Mouse (Mus musculus): ENCODE results near the gene Gas2l3. TPM values are rescaled to one million over a fixed set of nuclear protein-coding genes. Genes with fewer than 3 reads are reported as not detected.

Gas2l3 gene
- total and polyA plus RNA-seq, 2 experiments from 2014 or later: 8.0 to 19.7 TPM

- no peak for ATAC-seq (ENCODE audit: insufficient read depth, low read depth)
- DNase-seq (ENCODE audit: low spot score): no peak
- no peaks in the 10 kb centered on the region for H3K27me3 ChIP-seq (ENCODE audit: control insufficient read depth, insufficient read depth, low read length)
- H3K9me3 ChIP-seq (replicated peaks; ENCODE audit: control insufficient read depth, low read length): no peaks in the 10 kb centered on the region
- H3K9ac ChIP-seq (replicated peaks; ENCODE audit: low read depth, low read length): no peak overlapping the region
- H3K4me3 ChIP-seq (ENCODE audit: low read depth, low read length): peak overlapping the region; percentile 2; the same call in 1 of the 2 replicates
- WGBS: 40% methylated on average over 7 of the region's 7 CpGs
- no peak for TF ChIP-seq CTCF (IDR thresholded peaks at IDR 0.05; ENCODE audit: low read depth)
- no peak for TF ChIP-seq EP300 (IDR thresholded peaks at IDR 0.05; ENCODE audit: low read depth)
- H3K27ac ChIP-seq (ENCODE audit: low read depth): no peak overlapping the region
- H3K36me3 ChIP-seq (replicated peaks; ENCODE audit: control insufficient read depth, insufficient read depth, low read length): no peaks in the 10 kb centered on the region
- H3K4me2 ChIP-seq (ENCODE audit: low read depth, low read length): peak overlapping the region; percentile 36
- no peaks in the 10 kb centered on the region for H3K4me1 ChIP-seq (ENCODE audit: control insufficient read depth, insufficient read depth)
These were observed 48.4 kb downstream of the Gas2l3 start for GRCm38 (mm10) chr10:89395321-89395720.

- no peaks in the 10 kb centered on the region for H3K36me3 ChIP-seq (replicated peaks; ENCODE audit: control insufficient read depth, insufficient read depth, low read length)
- no peak overlapping the region for H3K27ac ChIP-seq (ENCODE audit: low read depth)
- H3K9ac ChIP-seq (replicated peaks; ENCODE audit: low read depth, low read length): no peak overlapping the region
- WGBS: 55% methylated on average over 4 of the region's 4 CpGs
- no peak for DNase-seq (ENCODE audit: low spot score)
- no peak overlapping the region for H3K4me2 ChIP-seq (ENCODE audit: low read depth, low read length)
- no peak for ATAC-seq (ENCODE audit: insufficient read depth, low read depth)
- H3K27me3 ChIP-seq (ENCODE audit: control insufficient read depth, insufficient read depth, low read length): no peaks in the 10 kb centered on the region
- no peaks in the 10 kb centered on the region for H3K4me1 ChIP-seq (ENCODE audit: control insufficient read depth, insufficient read depth)
- no peak overlapping the region for H3K4me3 ChIP-seq (ENCODE audit: low read depth, low read length)
- TF ChIP-seq CTCF (IDR thresholded peaks at IDR 0.05; ENCODE audit: low read depth) (no peak), EP300 (IDR thresholded peaks at IDR 0.05; ENCODE audit: low read depth) (no peak)
- no peaks in the 10 kb centered on the region for H3K9me3 ChIP-seq (replicated peaks; ENCODE audit: control insufficient read depth, low read length)
These were observed 51.1 kb downstream of the Gas2l3 start for GRCm38 (mm10) chr10:89392687-89393086.

GRCm38 (mm10) chr10:89391571-89392163 lies 52.1 kb downstream of the Gas2l3 start:
- no peak overlapping the region for H3K9ac ChIP-seq (replicated peaks; ENCODE audit: low read depth, low read length)
- WGBS: 91% methylated on average over 4 of the region's 4 CpGs

GRCm38 (mm10) chr10:89386461-89386860 lies 57.3 kb downstream of the Gas2l3 start:
- no peak overlapping the region for H3K4me3 ChIP-seq (ENCODE audit: low read depth, low read length)
- TF ChIP-seq CTCF (IDR thresholded peaks at IDR 0.05; ENCODE audit: low read depth) (no peak), EP300 (IDR thresholded peaks at IDR 0.05; ENCODE audit: low read depth) (no peak)
- H3K4me2 ChIP-seq (ENCODE audit: low read depth, low read length): no peak overlapping the region
- H3K27me3 ChIP-seq (ENCODE audit: control insufficient read depth, insufficient read depth, low read length): no peaks in the 10 kb centered on the region
- no peaks in the 10 kb centered on the region for H3K4me1 ChIP-seq (ENCODE audit: control insufficient read depth, insufficient read depth)
- H3K9me3 ChIP-seq (replicated peaks; ENCODE audit: control insufficient read depth, low read length): no peaks in the 10 kb centered on the region
- H3K27ac ChIP-seq (ENCODE audit: low read depth): no peak overlapping the region
- no peak overlapping the region for H3K9ac ChIP-seq (replicated peaks; ENCODE audit: low read depth, low read length)
- no peak for DNase-seq (ENCODE audit: low spot score)
- WGBS: 78% methylated on average over 3 of the region's 3 CpGs
- no peaks in the 10 kb centered on the region for H3K36me3 ChIP-seq (replicated peaks; ENCODE audit: control insufficient read depth, insufficient read depth, low read length)
- no peak for ATAC-seq (ENCODE audit: insufficient read depth, low read depth)

More at GRCm38 (mm10) chr10:89391571-89392163, 52.1 kb downstream of the Gas2l3 start:
- DNase-seq (ENCODE audit: low spot score): no peak
- Histone ChIP-seq H3K4me2 (ENCODE audit: low read depth, low read length) (no peak overlapping the region), H3K27me3 (ENCODE audit: control insufficient read depth, insufficient read depth, low read length) (no peaks in the 10 kb centered on the region), H3K36me3 (replicated peaks; ENCODE audit: control insufficient read depth, insufficient read depth, low read length) (no peaks in the 10 kb centered on the region), H3K4me3 (ENCODE audit: low read depth, low read length) (no peak overlapping the region), H3K9me3 (replicated peaks; ENCODE audit: control insufficient read depth, low read length) (no peaks in the 10 kb centered on the region), H3K27ac (ENCODE audit: low read depth) (no peak overlapping the region), H3K4me1 (ENCODE audit: control insufficient read depth, insufficient read depth) (no peaks in the 10 kb centered on the region)
- no peak for TF ChIP-seq EP300 (IDR thresholded peaks at IDR 0.05; ENCODE audit: low read depth)
- no peak for TF ChIP-seq CTCF (IDR thresholded peaks at IDR 0.05; ENCODE audit: low read depth)
- ATAC-seq (ENCODE audit: insufficient read depth, low read depth): no peak

GRCm38 (mm10) chr10:89383462-89383861 lies 60.3 kb downstream of the Gas2l3 start:
- Histone ChIP-seq H3K4me2 (ENCODE audit: low read depth, low read length) (no peak overlapping the region), H3K9ac (replicated peaks; ENCODE audit: low read depth, low read length) (no peak overlapping the region), H3K36me3 (replicated peaks; ENCODE audit: control insufficient read depth, insufficient read depth, low read length) (no peaks in the 10 kb centered on the region), H3K4me3 (ENCODE audit: low read depth, low read length) (no peak overlapping the region), H3K4me1 (ENCODE audit: control insufficient read depth, insufficient read depth) (no peaks in the 10 kb centered on the region), H3K27ac (ENCODE audit: low read depth) (no peak overlapping the region), H3K9me3 (replicated peaks; ENCODE audit: control insufficient read depth, low read length) (no peaks in the 10 kb centered on the region), H3K27me3 (ENCODE audit: control insufficient read depth, insufficient read depth, low read length) (no peaks in the 10 kb centered on the region)
- ATAC-seq (ENCODE audit: insufficient read depth, low read depth): peak; percentile 72
- 4% methylated on average over 5 of the region's 5 CpGs for WGBS
- peak; percentile 66 for DNase-seq (ENCODE audit: low spot score)
- TF ChIP-seq CTCF (IDR thresholded peaks at IDR 0.05; ENCODE audit: low read depth) (peak; percentile 91), EP300 (IDR thresholded peaks at IDR 0.05; ENCODE audit: low read depth) (no peak)

- TF ChIP-seq CTCF (IDR thresholded peaks at IDR 0.05; ENCODE audit: low read depth) (no peak), EP300 (IDR thresholded peaks at IDR 0.05; ENCODE audit: low read depth) (no peak)
- Histone ChIP-seq H3K9ac (replicated peaks; ENCODE audit: low read depth, low read length) (no peak overlapping the region), H3K27ac (ENCODE audit: low read depth) (no peak overlapping the region), H3K4me2 (ENCODE audit: low read depth, low read length) (no peak overlapping the region), H3K4me1 (ENCODE audit: control insufficient read depth, insufficient read depth) (no peaks in the 10 kb centered on the region), H3K4me3 (ENCODE audit: low read depth, low read length) (no peak overlapping the region), H3K36me3 (replicated peaks; ENCODE audit: control insufficient read depth, insufficient read depth, low read length) (no peaks in the 10 kb centered on the region), H3K9me3 (replicated peaks; ENCODE audit: control insufficient read depth, low read length) (0 out of 2 replicates have a peak, but pooled peaks cover 8% of the 10 kb centered on the region), H3K27me3 (ENCODE audit: control insufficient read depth, insufficient read depth, low read length) (no peaks in the 10 kb centered on the region)
- ATAC-seq (ENCODE audit: insufficient read depth, low read depth) (no peak), DNase-seq (ENCODE audit: low spot score) (no peak)
- 68% methylated on average over 4 of the region's 4 CpGs for WGBS
These were observed 66.0 kb downstream of the Gas2l3 start for GRCm38 (mm10) chr10:89377750-89378149.
